Mouse (Mus musculus) fibroblast of lung, adult 2 months (primary cell): Measurements from ENCODE around the gene Col6a1.

Source experiments
- DNase-seq: peaks from one replicate; pipeline ENCODE4 v3.0.0-alpha.2; 2011; ENCODE audit warnings: low read depth

Gene Col6a1

GRCm38 (mm10) chr10:76680758-76681650 lies 45.0 kb downstream of the Col6a1 start:
- no peak for DNase-seq

DNA sequence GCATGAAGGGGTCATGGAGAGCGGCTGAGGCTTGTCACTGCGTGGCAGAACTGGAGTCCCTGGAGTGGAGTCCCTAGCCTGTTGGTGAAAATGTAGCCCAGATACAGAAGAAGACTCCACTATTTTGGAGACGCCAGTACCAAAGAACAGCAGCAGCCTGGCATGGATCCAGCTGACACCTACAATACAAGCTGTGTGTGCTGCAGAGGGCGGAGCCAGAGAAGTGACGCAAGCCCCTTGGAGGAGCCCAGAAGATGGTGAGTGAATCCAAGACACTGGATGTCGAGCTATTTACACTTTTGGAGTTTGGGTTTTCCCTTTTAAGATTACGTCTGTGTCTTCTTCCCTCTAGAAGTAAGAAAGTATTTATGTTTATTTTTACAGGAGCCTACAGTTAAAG lies 47.8 kb downstream of the Col6a1 start:
- DNase-seq, result no peak

DNA sequence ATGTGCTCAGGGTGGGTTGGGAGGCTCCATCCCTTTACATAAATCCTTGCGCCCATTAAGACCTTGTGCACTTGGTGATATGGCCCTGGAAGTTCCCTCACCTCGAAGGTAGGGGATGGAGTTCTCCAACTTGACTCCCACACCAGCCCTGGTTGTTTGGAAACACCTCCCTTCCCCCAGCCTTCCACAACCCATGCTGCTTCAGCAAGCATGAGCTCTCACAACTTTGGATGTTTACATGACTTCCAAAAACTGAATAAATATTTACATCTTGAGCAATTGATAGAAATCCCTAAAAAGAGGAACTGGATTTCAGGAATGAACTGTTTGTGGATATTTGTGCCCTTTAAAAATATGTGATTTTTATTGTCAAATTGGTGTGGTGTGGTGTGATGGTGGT lies 50.7 kb downstream of the Col6a1 start:
- no peak for DNase-seq

DNA sequence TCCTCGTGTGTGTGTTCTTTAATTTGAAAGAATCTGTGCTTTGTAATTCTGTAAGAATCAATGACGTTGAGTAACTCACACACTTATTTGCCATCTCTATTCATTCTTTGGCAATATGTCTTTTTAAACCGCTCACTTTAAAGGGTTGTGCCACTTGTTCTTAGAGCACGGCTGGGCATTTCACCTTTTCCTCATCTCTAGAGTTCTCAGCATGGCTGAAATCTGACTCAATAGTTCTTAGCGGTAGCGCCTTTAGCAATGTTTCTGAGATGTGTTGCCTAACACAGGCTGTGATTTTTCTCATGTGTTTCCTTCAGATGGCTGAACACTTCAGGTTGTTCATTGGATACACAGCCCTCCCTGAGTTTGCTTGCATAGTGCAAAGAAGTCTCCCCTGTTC lies 51.4 kb downstream of the Col6a1 start:
- DNase-seq, result no peak

GRCm38 (mm10) chr10:76671939-76672338 lies 54.0 kb downstream of the Col6a1 start:
- no peak for DNase-seq

GRCm38 (mm10) chr10:76668947-76669284 lies 57.1 kb downstream of the Col6a1 start:
- peak; percentile 100 for DNase-seq

GRCm38 (mm10) chr10:76668261-76668946 lies 57.6 kb downstream of the Col6a1 start:
- DNase-seq, result no peak

- DNase-seq, result no peak
Observed at GRCm38 (mm10) chr10:76667197-76667805, 58.7 kb downstream of the Col6a1 start.

DNA sequence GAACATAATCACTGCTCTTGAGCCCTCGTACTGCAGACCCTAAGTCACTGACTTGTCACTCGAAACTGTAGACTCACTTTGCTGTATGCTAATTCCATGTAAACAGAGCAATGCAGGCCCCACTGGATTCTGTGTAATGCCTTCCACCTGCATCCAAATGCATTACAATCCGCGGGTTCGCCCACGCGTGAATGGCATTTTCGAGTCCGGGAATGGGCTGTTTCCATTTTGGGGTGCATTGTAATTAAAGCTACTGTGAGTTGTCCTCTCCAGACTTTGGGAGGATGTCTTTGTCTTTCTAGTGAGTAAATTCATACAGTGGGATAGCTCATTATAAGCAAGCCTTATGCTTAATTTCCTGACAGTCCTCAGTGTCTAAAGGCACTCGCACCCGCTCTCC lies 60.4 kb downstream of the Col6a1 start:
- DNase-seq, result no peak

DNA sequence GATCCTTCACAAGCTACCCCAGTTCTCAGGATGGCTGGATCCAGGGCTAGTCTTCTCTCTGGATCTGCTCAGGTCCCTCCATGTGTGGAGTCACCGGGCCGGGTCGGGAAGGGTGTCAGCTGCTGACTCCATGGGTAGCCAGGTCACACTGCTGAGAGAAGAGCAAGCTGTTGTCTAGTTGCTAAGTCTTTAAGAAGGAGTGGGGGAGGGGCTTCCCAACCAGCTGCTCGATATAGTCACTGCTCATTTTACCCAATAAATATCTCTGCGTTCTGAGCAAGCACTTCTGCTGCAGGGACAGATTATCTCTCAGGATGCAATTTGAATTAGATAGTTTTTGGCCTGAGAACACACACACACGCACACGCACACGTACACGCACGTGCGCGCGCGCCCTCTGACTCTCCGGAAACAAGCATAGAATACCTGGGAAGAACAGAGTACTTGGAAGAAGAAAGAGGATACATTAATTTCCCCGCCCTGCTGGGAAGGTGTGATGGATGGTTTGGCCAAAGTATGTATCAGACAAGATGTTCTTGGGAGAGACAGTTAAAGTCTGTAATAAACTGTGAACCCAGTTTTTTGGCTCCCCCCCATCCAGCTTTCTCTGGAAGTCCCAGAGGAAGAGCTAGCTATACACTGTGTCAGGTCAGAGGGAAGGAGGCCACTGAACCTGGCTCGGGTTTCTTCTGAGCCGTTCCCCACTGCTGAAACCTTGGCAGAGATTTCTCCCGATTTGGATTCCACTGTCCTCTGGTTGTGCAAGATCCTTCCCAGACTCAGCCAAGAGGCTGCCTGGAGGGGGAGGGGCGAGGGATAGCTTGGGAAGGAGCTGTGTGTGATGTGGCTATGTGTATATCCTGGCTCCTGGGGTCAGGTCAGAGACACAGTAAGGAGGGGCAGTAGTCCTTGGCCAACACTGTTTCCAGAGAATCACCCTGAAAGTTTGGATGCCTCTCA lies 61.5 kb downstream of the Col6a1 start:
- peak; percentile 95 for DNase-seq
